In genomic region chr2:94157051-94157450, GRCm38 (mm10) we compare ENCODE assay signal across 8 mouse cellular contexts. TPM values are rescaled to one million over a fixed set of nuclear protein-coding genes. Genes with fewer than 3 reads are reported as not detected.
A peak's percentile ranks its signal among the peaks of the same experiment; 100 is the strongest.
DNase-seq lines count a peak whose midpoint lies in the region; ATAC-seq and TF ChIP-seq lines count a peak whose summit lies in the region.

No protein-coding gene starts in this region.

- no peaks in the 10 kb centered on the region for H3K9me3 ChIP-seq in lung, embryonic 16.5 days (ENCODE audit: control insufficient read depth, low read length)
- H3K9me3 ChIP-seq in embryonic facial prominence, embryonic 12.5 days = no peaks in the 10 kb centered on the region
- no peaks in the 10 kb centered on the region for H3K9me3 ChIP-seq in intestine, postnatal 0 days (ENCODE audit: control insufficient read depth)

- under 1% methylated on average over 10 of the region's 10 CpGs for WGBS in lung, embryonic 16.5 days
- 3% methylated on average over 10 of the region's 10 CpGs for WGBS in embryonic facial prominence, embryonic 12.5 days
- 1% methylated on average over 10 of the region's 10 CpGs for WGBS in intestine, postnatal 0 days
- 2% methylated on average over 10 of the region's 10 CpGs for WGBS in olfactory bulb, adult 2 months

- no peak for TF ChIP-seq CTCF in intestine, postnatal 0 days (IDR thresholded peaks at IDR 0.05; ENCODE audit: low read depth)
- TF ChIP-seq CTCF in olfactory bulb, adult 2 months (IDR thresholded peaks at IDR 0.05; ENCODE audit: insufficient read depth, low read depth, low read length) = no peak

- TF ChIP-seq POLR2A in olfactory bulb, adult 2 months (IDR thresholded peaks at IDR 0.05; ENCODE audit: insufficient read depth, low read depth, low read length) = no peak

- no peaks in the 10 kb centered on the region for H3K36me3 ChIP-seq in lung, embryonic 16.5 days (ENCODE audit: control insufficient read depth, insufficient read depth, low read length)
- no peaks in the 10 kb centered on the region for H3K36me3 ChIP-seq in embryonic facial prominence, embryonic 12.5 days
- no peaks in the 10 kb centered on the region for H3K36me3 ChIP-seq in intestine, postnatal 0 days (ENCODE audit: control insufficient read depth, insufficient read depth)

- no peak for ATAC-seq in lung, embryonic 16.5 days (ENCODE audit: low read depth)
- ATAC-seq in embryonic facial prominence, embryonic 12.5 days (ENCODE audit: insufficient number of reproducible peaks, insufficient read depth, low FRiP score, low TSS enrichment) = no peak
- no peak for ATAC-seq in intestine, postnatal 0 days

- no peaks in the 10 kb centered on the region for H3K27me3 ChIP-seq in lung, embryonic 16.5 days (ENCODE audit: control insufficient read depth, insufficient read depth, low read depth, low read length)
- H3K27me3 ChIP-seq in embryonic facial prominence, embryonic 12.5 days = no peaks in the 10 kb centered on the region
- no peaks in the 10 kb centered on the region for H3K27me3 ChIP-seq in intestine, postnatal 0 days (replicated peaks; ENCODE audit: control insufficient read depth, insufficient read depth, low read length)

- no peak for DNase-seq in lung, postnatal 36 days
- DNase-seq in layer of hippocampus, adult 9-11 months = no peak
- no peak for DNase-seq in urinary bladder, postnatal 25 days (ENCODE audit: low spot score)
- DNase-seq in left cerebral cortex, adult 9 months (ENCODE audit: low spot score in 2 of 2) = no peak

- peak overlapping the region; percentile 81 for H3K9ac ChIP-seq in lung, embryonic 16.5 days (ENCODE audit: low read length)
- H3K9ac ChIP-seq in embryonic facial prominence, embryonic 12.5 days = peak overlapping the region; percentile 89
- H3K9ac ChIP-seq in intestine, postnatal 0 days (ENCODE audit: low read depth, low read length) = peak overlapping the region; percentile 94

- peaks cover 16% of the 10 kb centered on the region for H3K4me1 ChIP-seq in lung, embryonic 16.5 days (replicated peaks; ENCODE audit: control insufficient read depth, insufficient read depth, low read length)
- peaks cover 29% of the 10 kb centered on the region for H3K4me1 ChIP-seq in embryonic facial prominence, embryonic 12.5 days
- H3K4me1 ChIP-seq in intestine, postnatal 0 days (replicated peaks; ENCODE audit: control insufficient read depth, insufficient read depth, low read length) = peaks cover 10% of the 10 kb centered on the region; the same call in 1 of the 2 replicates
- H3K4me1 ChIP-seq in olfactory bulb, adult 2 months (ENCODE audit: control insufficient read depth, insufficient read depth, low read length) = no peaks in the 10 kb centered on the region

- peak overlapping the region; percentile 64 for H3K4me3 ChIP-seq in lung, embryonic 16.5 days (ENCODE audit: low read length)
- H3K4me3 ChIP-seq in embryonic facial prominence, embryonic 12.5 days = peak overlapping the region; percentile 87
- peak overlapping the region; percentile 97 for H3K4me3 ChIP-seq in intestine, postnatal 0 days (ENCODE audit: low read depth, low read length)
- H3K4me3 ChIP-seq in olfactory bulb, adult 2 months (ENCODE audit: insufficient read depth, low read depth, low read length) = peak overlapping the region; percentile 64

- peak overlapping the region; percentile 81 for H3K27ac ChIP-seq in lung, embryonic 16.5 days (ENCODE audit: low read length)
- peak overlapping the region; percentile 94 for H3K27ac ChIP-seq in embryonic facial prominence, embryonic 12.5 days
- H3K27ac ChIP-seq in intestine, postnatal 0 days (ENCODE audit: low read depth, low read length) = peak overlapping the region; percentile 84
- H3K27ac ChIP-seq in olfactory bulb, adult 2 months (ENCODE audit: insufficient read depth, low read depth, low read length) = no peak overlapping the region

- H3K4me2 ChIP-seq in lung, embryonic 16.5 days (ENCODE audit: low read depth, low read length) = peak overlapping the region; percentile 78
- peak overlapping the region; percentile 62 for H3K4me2 ChIP-seq in embryonic facial prominence, embryonic 12.5 days (replicated peaks)
- peak overlapping the region; percentile 69 for H3K4me2 ChIP-seq in intestine, postnatal 0 days (replicated peaks; ENCODE audit: low read depth)

RNA-seq across cellular contexts. Expression of gene Hsd17b12, which starts 0.7 kb away (rescaled TPM):
- polyA plus RNA-seq in lung, embryonic 16.5 days (2015; fragmentation: Nextera tagmentation; extraction: Ambion mirVana) = 115 and 116 TPM in 2 replicates
- 103 and 104 TPM in 2 replicates for polyA plus RNA-seq in embryonic facial prominence, embryonic 12.5 days (2016; fragmentation: Nextera tagmentation; extraction: Ambion mirVana)
- polyA plus RNA-seq in intestine, postnatal 0 days (2015; fragmentation: Nextera tagmentation; extraction: Ambion mirVana) = 93.9 and 95.4 TPM in 2 replicates
- not detected in 2 replicates for polyA plus RNA-seq in olfactory bulb, adult 2 months (2012; ENCODE audit: insufficient read depth, insufficient read length, low replicate concordance, missing spikeins)
